Mouse (Mus musculus): ENCODE data around the gene Slc26a10. TPM values are rescaled to one million over a fixed set of nuclear protein-coding genes. Genes with fewer than 3 reads are reported as not detected.
"Not testable (repeated sequence)": the region's sequence is repeated elsewhere in the genome, so short reads cannot be mapped to it uniquely, and the experiment has no call there.

Slc26a10 gene
- polyA plus RNA-seq, 1 experiment from 2014 or later, result 3.3 TPM

- Histone ChIP-seq H3K27ac (peak overlapping the region; percentile 37; the same call in 1 of the 2 replicates), H3K9ac (no peak overlapping the region), H3K9me3 (replicated peaks) (no peaks in the 10 kb centered on the region), H3K4me1 (peaks cover 8% of the 10 kb centered on the region), H3K4me2 (no peak overlapping the region), H3K4me3 (replicated peaks) (no peak overlapping the region), H3K36me3 (no peaks in the 10 kb centered on the region), H3K27me3 (no peaks in the 10 kb centered on the region)
- 97% methylated on average over 7 of the region's 7 CpGs for WGBS
- no peak for ATAC-seq (replicated peaks; ENCODE audit: low FRiP score)
Measured at GRCm38 (mm10) chr10:127153323-127153722, 27.1 kb downstream of the Slc26a10 start.

DNA sequence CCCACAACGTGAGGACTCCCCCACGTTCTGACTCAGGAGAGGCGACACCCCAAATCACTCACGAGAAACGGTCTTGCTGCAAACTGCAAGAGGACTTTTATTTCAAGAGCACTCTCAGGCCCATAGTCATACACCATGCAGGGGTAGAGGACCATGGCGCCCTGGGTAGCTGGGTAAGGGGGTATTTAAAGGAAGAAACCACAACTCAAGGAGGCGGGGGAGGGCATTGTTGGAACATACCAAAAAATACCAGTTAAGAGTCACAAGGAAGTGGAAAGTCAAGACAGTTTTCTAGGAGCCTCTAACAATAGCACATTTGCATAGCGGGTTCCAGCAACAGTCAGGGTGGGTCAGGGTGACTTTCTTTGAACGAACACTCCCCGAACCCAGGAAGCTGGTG, 27.9 kb downstream of the Slc26a10 start:
- not testable (repeated sequence) for H3K9ac ChIP-seq; H3K9me3 ChIP-seq (replicated peaks); H3K4me3 ChIP-seq (replicated peaks); H3K27me3 ChIP-seq; H3K36me3 ChIP-seq; H3K4me1 ChIP-seq; H3K4me2 ChIP-seq; H3K27ac ChIP-seq; ATAC-seq (replicated peaks; ENCODE audit: low FRiP score)
- 82% methylated on average over 10 of the region's 10 CpGs for WGBS

DNA sequence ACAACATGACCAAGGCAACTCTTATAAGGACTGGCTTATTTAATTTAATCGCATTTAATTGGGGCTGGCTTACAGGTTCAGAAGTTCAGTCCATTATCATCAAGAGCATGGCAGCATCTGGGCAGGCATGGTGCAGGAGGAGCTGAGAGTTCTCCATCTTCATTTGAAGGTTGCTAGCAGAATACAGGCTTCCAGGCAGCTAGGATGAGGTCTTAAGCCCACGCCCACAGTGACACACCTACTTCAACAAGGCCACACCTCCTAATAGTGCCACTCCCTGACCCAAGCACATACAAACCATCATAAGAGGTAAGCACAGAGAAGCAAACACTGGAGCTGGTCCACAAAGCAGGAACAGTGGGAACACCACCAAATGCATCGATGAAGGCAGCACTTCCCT, 29.2 kb downstream of the Slc26a10 start:
- 91% methylated on average over 3 of the region's 3 CpGs for WGBS
- not testable (repeated sequence) for ATAC-seq (replicated peaks; ENCODE audit: low FRiP score); H3K4me2 ChIP-seq; H3K36me3 ChIP-seq; H3K4me3 ChIP-seq (replicated peaks); H3K27me3 ChIP-seq; H3K9ac ChIP-seq; H3K9me3 ChIP-seq (replicated peaks)
- peaks cover 11% of the 10 kb centered on the region for H3K4me1 ChIP-seq
- 0 out of 2 replicates have a peak overlapping the region, but pooled peaks have one; percentile 54 for H3K27ac ChIP-seq

GRCm38 (mm10) chr10:127150471-127150872, 30.0 kb downstream of the Slc26a10 start:
- peak overlapping the region; percentile 54 for H3K27ac ChIP-seq

DNA sequence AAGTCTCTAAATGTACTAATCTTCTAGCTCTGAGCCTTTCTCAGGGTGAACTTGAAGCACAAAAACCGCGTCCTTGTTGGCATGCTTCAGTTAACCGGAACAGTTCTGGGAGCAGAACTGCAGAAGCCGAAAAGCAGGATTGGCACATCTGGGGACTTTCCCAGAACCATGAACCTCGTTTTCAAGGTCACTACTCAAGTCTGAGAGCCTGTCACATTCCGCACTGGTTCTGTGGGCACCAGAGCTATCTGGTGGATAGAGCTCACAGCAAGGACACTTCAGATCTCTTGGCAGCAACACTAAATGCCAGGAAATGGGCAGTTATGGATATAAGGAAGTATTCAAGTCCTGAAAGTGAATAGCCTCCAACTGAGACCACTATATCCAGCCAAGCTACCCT, 33.3 kb downstream of the Slc26a10 start:
- no peaks in the 10 kb centered on the region for H3K36me3 ChIP-seq
- H3K4me3 ChIP-seq (replicated peaks), result no peak overlapping the region
- no peak overlapping the region for H3K9ac ChIP-seq
- no peaks in the 10 kb centered on the region for H3K27me3 ChIP-seq
- no peaks in the 10 kb centered on the region for H3K9me3 ChIP-seq (replicated peaks)
- H3K27ac ChIP-seq, result no peak overlapping the region
- H3K4me1 ChIP-seq, result peaks cover 5% of the 10 kb centered on the region; the same call in 1 of the 2 replicates
- ATAC-seq (replicated peaks; ENCODE audit: low FRiP score), result no peak
- WGBS, result 58% methylated on average over 6 of the region's 6 CpGs
- H3K4me2 ChIP-seq, result no peak overlapping the region

More at GRCm38 (mm10) chr10:127150471-127150872, 30.0 kb downstream of the Slc26a10 start:
- Histone ChIP-seq H3K9ac (no peak overlapping the region), H3K27me3 (no peaks in the 10 kb centered on the region), H3K36me3 (no peaks in the 10 kb centered on the region), H3K9me3 (replicated peaks) (no peaks in the 10 kb centered on the region), H3K4me3 (replicated peaks) (no peak overlapping the region), H3K4me1 (peaks cover 11% of the 10 kb centered on the region), H3K4me2 (no peak overlapping the region)
- 63% methylated on average over 4 of the region's 4 CpGs for WGBS
- no peak for ATAC-seq (replicated peaks; ENCODE audit: low FRiP score)

DNA sequence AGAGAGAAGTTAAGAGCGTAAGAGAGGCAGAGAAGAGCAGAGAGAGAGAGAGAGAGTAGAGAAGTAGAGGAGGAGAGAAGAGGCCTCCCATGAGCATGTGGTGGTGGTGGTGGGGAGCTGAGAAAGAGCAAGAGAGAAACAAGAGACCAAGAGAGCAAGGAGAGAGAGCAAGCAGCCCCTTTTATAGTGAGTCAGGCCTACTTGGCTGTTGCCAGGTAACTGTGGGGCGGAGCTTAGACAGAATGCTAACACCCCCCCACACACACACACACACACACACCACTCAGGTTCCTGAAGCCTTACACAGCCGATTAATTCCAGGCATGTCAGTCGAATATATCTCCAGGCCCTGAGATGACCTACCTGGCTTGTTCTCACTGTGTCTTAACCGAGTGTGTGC, 35.1 kb downstream of the Slc26a10 start:
- Histone ChIP-seq H3K9me3 (replicated peaks) (no peaks in the 10 kb centered on the region), H3K36me3 (no peaks in the 10 kb centered on the region), H3K4me1 (peaks cover 5% of the 10 kb centered on the region; the same call in 1 of the 2 replicates), H3K4me2 (no peak overlapping the region), H3K4me3 (replicated peaks) (no peak overlapping the region), H3K27ac (no peak overlapping the region), H3K27me3 (no peaks in the 10 kb centered on the region), H3K9ac (no peak overlapping the region)
- no peak for ATAC-seq (replicated peaks; ENCODE audit: low FRiP score)
- WGBS, result 68% methylated on average over 5 of the region's 5 CpGs

- Histone ChIP-seq H3K27ac (no peak overlapping the region), H3K9ac (no peak overlapping the region), H3K4me3 (replicated peaks) (no peak overlapping the region), H3K36me3 (no peaks in the 10 kb centered on the region), H3K9me3 (replicated peaks) (no peaks in the 10 kb centered on the region), H3K27me3 (no peaks in the 10 kb centered on the region), H3K4me1 (peaks cover 5% of the 10 kb centered on the region; the same call in 1 of the 2 replicates), H3K4me2 (no peak overlapping the region)
- no peak for ATAC-seq (replicated peaks; ENCODE audit: low FRiP score)
- WGBS, result 92% methylated on average over 7 of the region's 7 CpGs
Measured at GRCm38 (mm10) chr10:127144536-127144935, 35.9 kb downstream of the Slc26a10 start.

- Histone ChIP-seq H3K4me1 (peaks cover 5% of the 10 kb centered on the region; the same call in 1 of the 2 replicates), H3K9me3 (replicated peaks) (no peaks in the 10 kb centered on the region), H3K9ac (no peak overlapping the region), H3K27ac (no peak overlapping the region), H3K36me3 (no peaks in the 10 kb centered on the region), H3K4me3 (replicated peaks) (no peak overlapping the region), H3K27me3 (no peaks in the 10 kb centered on the region), H3K4me2 (no peak overlapping the region)
- 84% methylated on average over 8 of the region's 8 CpGs for WGBS
- no peak for ATAC-seq (replicated peaks; ENCODE audit: low FRiP score)
Measured at GRCm38 (mm10) chr10:127143228-127143627, 37.2 kb downstream of the Slc26a10 start.

- H3K9ac ChIP-seq, result no peak overlapping the region
- 59% methylated on average over 8 of the region's 8 CpGs for WGBS
- no peaks in the 10 kb centered on the region for H3K9me3 ChIP-seq (replicated peaks)
- H3K4me3 ChIP-seq (replicated peaks), result no peak overlapping the region
- no peaks in the 10 kb centered on the region for H3K27me3 ChIP-seq
- H3K4me2 ChIP-seq, result no peak overlapping the region
- H3K27ac ChIP-seq, result no peak overlapping the region
- H3K4me1 ChIP-seq, result no peaks in the 10 kb centered on the region
- no peaks in the 10 kb centered on the region for H3K36me3 ChIP-seq
- ATAC-seq (replicated peaks; ENCODE audit: low FRiP score), result no peak
Measured at GRCm38 (mm10) chr10:127141500-127141899, 38.9 kb downstream of the Slc26a10 start.

DNA sequence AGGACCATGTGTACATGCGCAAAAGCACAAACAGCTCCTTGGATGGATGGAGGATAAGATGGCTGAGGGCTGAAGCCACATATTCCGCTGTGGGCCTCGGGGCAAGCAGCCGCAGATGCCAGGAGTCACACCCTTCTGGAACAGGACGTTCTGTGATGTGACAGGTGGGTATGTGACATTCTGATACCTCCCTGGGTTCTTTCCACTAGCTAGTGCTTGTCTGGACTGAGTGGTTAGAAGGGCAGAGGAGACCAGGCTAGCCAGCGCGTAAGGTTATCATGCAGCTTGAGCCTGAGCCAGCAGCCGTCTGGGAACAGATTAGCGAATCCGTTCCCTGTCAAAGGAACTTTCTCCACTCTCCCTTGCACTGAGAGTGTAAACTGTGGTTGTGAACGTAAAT, 39.5 kb downstream of the Slc26a10 start:
- no peak overlapping the region for H3K9ac ChIP-seq
- H3K4me3 ChIP-seq (replicated peaks), result no peak overlapping the region
- H3K4me1 ChIP-seq, result no peaks in the 10 kb centered on the region
- no peak overlapping the region for H3K4me2 ChIP-seq
- no peak overlapping the region for H3K27ac ChIP-seq
- H3K27me3 ChIP-seq, result no peaks in the 10 kb centered on the region
- ATAC-seq (replicated peaks; ENCODE audit: low FRiP score), result no peak
- no peaks in the 10 kb centered on the region for H3K36me3 ChIP-seq
- H3K9me3 ChIP-seq (replicated peaks), result no peaks in the 10 kb centered on the region
- WGBS, result 75% methylated on average over 11 of the region's 11 CpGs

DNA sequence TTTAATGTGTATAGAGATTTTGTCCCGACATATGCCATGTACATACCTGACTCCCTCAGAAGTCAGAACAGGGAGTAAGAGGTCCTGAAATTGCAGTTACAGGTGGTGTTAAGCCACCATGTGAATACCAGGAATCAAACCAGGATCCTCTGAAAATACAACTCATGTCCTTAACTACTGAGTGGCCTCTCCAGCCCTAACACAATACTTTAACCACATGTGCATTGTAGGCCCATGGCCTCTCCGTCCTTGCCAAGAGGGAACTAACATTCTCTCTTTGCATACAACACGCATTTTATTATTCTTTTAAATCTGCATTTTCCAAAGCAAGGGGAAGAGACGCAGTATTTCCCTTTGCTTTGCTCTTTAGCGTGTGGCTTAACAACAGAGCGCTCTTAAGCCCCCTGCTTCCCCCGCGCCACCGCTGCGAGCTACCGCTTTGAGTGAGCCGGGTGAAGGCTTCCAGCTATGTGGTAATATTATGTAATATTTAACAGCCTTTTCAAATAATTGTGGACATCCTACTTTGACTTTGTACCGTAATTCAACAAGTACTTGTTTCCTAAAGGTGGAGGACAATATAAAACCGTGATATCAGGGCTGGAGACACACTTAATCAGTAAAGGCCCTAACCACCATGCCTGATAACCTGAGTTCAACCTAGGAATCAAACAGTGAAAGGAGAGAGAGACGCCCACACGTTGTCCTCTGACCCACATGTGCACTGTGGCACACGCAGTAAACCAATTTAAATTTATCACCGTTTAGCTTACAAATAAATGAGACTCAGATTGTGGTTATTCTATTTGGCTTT, 41.9 kb downstream of the Slc26a10 start:
- Histone ChIP-seq H3K4me2 (no peak overlapping the region), H3K9me3 (replicated peaks) (no peaks in the 10 kb centered on the region), H3K27ac (no peak overlapping the region), H3K27me3 (no peaks in the 10 kb centered on the region), H3K9ac (no peak overlapping the region), H3K4me1 (no peaks in the 10 kb centered on the region), H3K4me3 (replicated peaks) (no peak overlapping the region), H3K36me3 (no peaks in the 10 kb centered on the region)
- 81% methylated on average over 18 of the region's 18 CpGs for WGBS
- no peak for ATAC-seq (replicated peaks; ENCODE audit: low FRiP score)

GRCm38 (mm10) chr10:127137896-127138295, 42.5 kb downstream of the Slc26a10 start:
- no peaks in the 10 kb centered on the region for H3K9me3 ChIP-seq (replicated peaks)
- 81% methylated on average over 3 of the region's 3 CpGs for WGBS
- no peak overlapping the region for H3K9ac ChIP-seq
- H3K27me3 ChIP-seq, result no peaks in the 10 kb centered on the region
- H3K4me2 ChIP-seq, result no peak overlapping the region
- H3K27ac ChIP-seq, result no peak overlapping the region
- no peaks in the 10 kb centered on the region for H3K36me3 ChIP-seq
- ATAC-seq (replicated peaks; ENCODE audit: low FRiP score), result no peak
- H3K4me3 ChIP-seq (replicated peaks), result no peak overlapping the region
- no peaks in the 10 kb centered on the region for H3K4me1 ChIP-seq

DNA sequence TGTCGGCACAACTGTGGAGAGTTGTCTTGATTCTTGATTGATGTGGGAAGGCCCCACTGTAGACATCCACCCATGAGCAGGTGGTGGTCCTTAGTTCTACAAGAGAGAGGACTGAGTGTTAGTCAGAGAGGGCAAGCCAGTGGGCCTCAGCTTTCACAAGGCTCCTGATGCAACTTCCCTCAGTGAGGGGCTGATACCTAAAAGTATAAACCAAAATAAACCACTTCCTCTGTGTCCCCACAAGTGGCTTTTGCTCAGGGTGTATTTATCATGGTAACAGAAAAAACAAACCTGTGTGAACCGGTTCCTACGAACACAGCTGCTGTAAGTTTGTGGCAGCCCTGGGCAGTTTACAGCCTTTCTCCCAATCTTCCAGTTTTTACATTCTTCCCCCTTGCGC, 43.9 kb downstream of the Slc26a10 start:
- Histone ChIP-seq H3K4me2 (no peak overlapping the region), H3K27ac (no peak overlapping the region), H3K4me1 (no peaks in the 10 kb centered on the region), H3K9ac (no peak overlapping the region), H3K4me3 (replicated peaks) (no peak overlapping the region), H3K9me3 (replicated peaks) (no peaks in the 10 kb centered on the region), H3K27me3 (no peaks in the 10 kb centered on the region), H3K36me3 (no peaks in the 10 kb centered on the region)
- ATAC-seq (replicated peaks; ENCODE audit: low FRiP score), result no peak
- 84% methylated on average over 4 of the region's 4 CpGs for WGBS

Measured in kidney, embryonic 15.5 days (tissue).